Mouse (Mus musculus): ENCODE measurements around the gene 2210408I21Rik.

2210408I21Rik gene

GRCm38 (mm10) chr13:77278659-77279413, 143.5 kb downstream of the 2210408I21Rik start:
- no peak for DNase-seq

GRCm38 (mm10) chr13:77295519-77295918, 160.2 kb downstream of the 2210408I21Rik start:
- DNase-seq: no peak

- no peak for DNase-seq
These were observed 188.8 kb downstream of the 2210408I21Rik start for GRCm38 (mm10) chr13:77324101-77324500.

GRCm38 (mm10) chr13:77326174-77326959, 191.0 kb downstream of the 2210408I21Rik start:
- DNase-seq: no peak

GRCm38 (mm10) chr13:77342097-77342496, 206.8 kb downstream of the 2210408I21Rik start:
- DNase-seq: no peak

- no peak for DNase-seq
These were observed 250.2 kb downstream of the 2210408I21Rik start for GRCm38 (mm10) chr13:77385448-77385970.

- DNase-seq: no peak
These were observed 250.7 kb downstream of the 2210408I21Rik start for GRCm38 (mm10) chr13:77386001-77386400.

GRCm38 (mm10) chr13:77388148-77388547, 252.8 kb downstream of the 2210408I21Rik start:
- no peak for DNase-seq

- no peak for DNase-seq
These were observed 253.9 kb downstream of the 2210408I21Rik start for GRCm38 (mm10) chr13:77389209-77389608.

- DNase-seq: no peak
These were observed 261.0 kb downstream of the 2210408I21Rik start for GRCm38 (mm10) chr13:77396374-77396773.

GRCm38 (mm10) chr13:77396981-77397380, 261.6 kb downstream of the 2210408I21Rik start:
- no peak for DNase-seq

GRCm38 (mm10) chr13:77397646-77398045, 262.3 kb downstream of the 2210408I21Rik start:
- DNase-seq: no peak

GRCm38 (mm10) chr13:77398477-77398876, 263.1 kb downstream of the 2210408I21Rik start:
- DNase-seq: no peak

- no peak for DNase-seq
These were observed 265.4 kb downstream of the 2210408I21Rik start for GRCm38 (mm10) chr13:77400762-77401161.

- no peak for DNase-seq
These were observed 273.2 kb downstream of the 2210408I21Rik start for GRCm38 (mm10) chr13:77408530-77408929.

- DNase-seq: no peak
These were observed 274.5 kb downstream of the 2210408I21Rik start for GRCm38 (mm10) chr13:77409804-77410203.

GRCm38 (mm10) chr13:77412829-77413228, 277.5 kb downstream of the 2210408I21Rik start:
- no peak for DNase-seq

- no peak for DNase-seq
These were observed 314.7 kb downstream of the 2210408I21Rik start for GRCm38 (mm10) chr13:77450007-77450567.

- DNase-seq: no peak
These were observed 334.8 kb downstream of the 2210408I21Rik start for GRCm38 (mm10) chr13:77470093-77470621.

- no peak for DNase-seq
These were observed 341.1 kb downstream of the 2210408I21Rik start for GRCm38 (mm10) chr13:77476420-77476819.

GRCm38 (mm10) chr13:77478425-77479119, 343.2 kb downstream of the 2210408I21Rik start:
- no peak for DNase-seq

GRCm38 (mm10) chr13:77489938-77490651, 354.8 kb downstream of the 2210408I21Rik start:
- no peak for DNase-seq

Measured in lung, postnatal 36 days (tissue).